Mouse (Mus musculus) lung, postnatal 4 days (tissue): ENCODE results near the gene Gm21958.

Source experiments
- DNase-seq, 2 experiments: peaks; one replicate each; pipeline ENCODE4 v3.0.0; 2021

The Gm21958 gene

DNA sequence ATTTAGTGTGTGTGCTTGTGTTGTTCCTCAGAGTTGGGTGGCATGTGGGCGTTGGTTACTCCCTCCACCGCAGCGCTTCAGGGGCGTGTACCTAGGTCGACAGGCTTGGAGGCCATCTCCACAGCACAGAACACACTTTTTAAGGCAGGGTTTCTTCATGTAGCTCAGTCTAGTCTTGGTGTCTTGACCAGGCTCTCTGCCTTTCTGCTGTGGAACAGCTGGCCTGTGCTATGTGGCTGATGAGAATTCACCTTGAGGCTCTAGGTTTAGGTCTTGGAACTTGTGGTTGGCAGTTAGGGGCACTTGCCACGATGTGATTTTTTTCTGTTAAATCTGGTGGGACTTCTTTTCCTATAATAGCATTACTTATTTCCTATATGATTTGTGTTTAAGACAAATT lies at the start of gene Gm21958:
TSS of gene Gm21958 (minus strand) at position 101 of the 400 bp plus-strand sequence.
- no peak for DNase-seq

DNA sequence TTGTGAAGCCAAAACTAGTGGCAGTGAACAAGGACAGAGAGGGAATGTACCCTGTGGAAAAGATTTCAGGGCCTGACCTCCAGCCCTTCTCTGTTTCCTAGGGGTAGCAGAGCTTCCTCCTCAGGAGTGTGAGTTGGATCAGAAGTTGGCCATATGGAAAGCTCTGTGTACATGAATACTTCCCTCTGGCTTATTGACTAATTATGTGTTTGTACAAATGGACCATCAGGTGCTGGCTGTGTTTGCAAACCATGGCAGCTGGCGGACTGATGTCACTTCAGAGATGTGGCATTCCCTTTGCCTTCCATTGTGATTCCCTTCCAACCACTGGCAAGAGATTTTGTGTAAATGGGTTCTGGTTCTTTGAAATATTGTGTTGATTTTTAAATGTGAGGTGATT lies 47.1 kb upstream of the Gm21958 start:
- peak; percentile 22 to 63 for DNase-seq

- no peak for DNase-seq
Observed at GRCm38 (mm10) chr3:54760321-54761115, 46.4 kb upstream of the Gm21958 start.

GRCm38 (mm10) chr3:54759211-54759610 lies 45.1 kb upstream of the Gm21958 start:
- no peak for DNase-seq

DNA sequence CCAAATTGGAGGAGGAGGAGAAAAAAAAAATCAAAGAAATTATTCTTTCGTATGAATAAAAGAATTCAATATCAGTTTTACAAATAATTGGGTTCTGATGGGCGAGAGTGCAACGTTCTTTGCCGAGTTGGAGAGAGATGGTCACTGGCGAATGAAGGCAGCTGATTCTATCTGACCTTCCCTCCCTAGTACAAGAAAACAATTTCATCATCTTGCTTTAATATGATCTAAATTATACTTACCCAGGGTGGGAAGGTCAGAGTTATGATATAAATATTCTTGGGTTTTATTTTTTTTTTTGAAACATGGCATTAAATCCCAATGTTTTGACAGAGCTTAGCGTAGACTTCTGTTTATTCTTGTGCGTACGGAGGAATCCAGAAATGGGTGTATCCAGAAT lies 43.3 kb upstream of the Gm21958 start:
- DNase-seq: no peak

DNA sequence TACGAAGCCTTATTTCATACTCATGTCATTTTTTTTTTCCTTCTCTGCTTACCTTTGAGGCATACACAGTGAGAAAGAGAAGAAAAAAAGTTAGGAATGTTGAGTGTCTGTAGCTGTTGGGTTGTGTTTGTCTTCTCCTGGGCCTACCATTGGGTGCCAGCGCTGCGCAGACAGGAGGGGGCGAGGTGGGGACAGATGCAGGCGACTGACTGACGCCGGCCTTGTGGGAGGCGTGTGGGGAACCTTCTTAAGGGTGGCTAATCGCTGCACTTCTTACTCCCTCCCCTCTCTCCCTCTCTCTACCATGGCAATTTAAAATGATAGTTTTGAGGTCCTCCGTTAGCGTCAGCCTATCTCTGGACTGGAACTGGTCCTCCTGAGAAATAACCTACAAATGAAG lies 41.9 kb upstream of the Gm21958 start:
- peak; percentile 42 to 75 for DNase-seq

DNA sequence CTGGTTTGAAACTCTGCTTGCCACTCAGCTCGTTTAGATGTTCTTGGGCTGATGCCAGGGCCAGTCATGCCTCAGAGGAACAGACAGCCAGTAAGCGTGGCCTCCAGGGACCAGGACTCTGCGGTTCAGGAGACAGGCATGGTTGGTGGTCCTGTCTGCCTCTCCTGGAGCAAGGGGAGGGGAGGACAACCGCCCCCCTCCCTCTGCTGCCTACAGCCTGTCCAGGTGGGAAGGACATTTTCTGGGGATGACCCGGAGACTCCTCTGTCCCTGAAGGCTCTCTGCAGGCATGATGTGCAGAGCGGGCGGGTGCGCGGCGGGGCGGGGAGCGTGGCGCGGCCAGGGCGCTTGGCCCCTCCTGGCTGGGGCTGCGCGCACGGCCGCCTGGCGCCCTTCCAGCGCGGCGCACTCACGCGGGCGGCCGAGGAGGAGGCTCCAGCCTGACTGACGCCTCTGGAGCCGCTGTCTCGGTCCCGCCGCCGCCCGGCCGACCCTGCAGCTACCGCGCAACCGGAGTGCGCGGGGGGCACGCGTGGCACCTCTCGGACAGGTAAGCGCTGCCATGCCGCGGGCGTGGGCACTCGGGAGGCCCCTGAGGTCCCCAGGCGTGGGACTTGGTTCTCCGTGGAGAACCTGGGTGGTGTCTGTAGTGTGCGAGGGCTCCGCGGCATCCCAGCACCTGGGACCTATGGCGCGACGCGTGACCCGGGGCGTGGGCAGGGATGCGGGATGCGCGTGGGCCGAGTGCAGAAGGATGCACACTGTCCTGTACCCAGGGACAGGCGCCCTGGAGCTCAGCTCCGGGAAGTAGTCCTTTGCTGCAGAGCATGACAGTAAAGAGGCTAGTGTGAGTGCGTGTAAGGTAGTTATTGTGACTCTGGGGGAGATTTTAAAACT lies 41.2 kb upstream of the Gm21958 start, which contains the start of gene Smad9:
TSS of gene Smad9 (plus strand) at position 438 of the 897 bp plus-strand sequence.
- DNase-seq: peak; percentile 71 to 88

GRCm38 (mm10) chr3:54753411-54753810 lies 39.3 kb upstream of the Gm21958 start:
- DNase-seq: no peak

- peak in 1 of 2 experiments; percentile 31 for DNase-seq
Observed at GRCm38 (mm10) chr3:54745799-54746198, 31.6 kb upstream of the Gm21958 start.

DNA sequence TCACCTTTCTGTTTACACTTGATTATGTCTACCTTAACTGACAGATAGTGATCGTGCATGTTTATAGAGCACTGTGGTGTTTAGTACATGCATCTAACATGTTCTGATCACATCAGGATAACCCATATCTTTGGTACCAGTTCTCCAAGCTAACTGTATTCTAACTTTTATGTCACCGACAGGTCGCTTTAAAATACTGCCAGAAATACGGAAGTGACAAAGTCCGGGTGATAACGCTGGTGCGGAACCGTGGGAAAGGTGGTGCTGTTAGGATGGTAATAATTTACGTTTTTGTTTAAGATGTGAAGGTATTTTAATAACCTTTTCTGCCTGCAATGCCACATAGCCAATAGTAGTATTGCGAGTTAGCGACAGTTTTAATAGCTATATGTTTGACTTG lies 27.8 kb upstream of the Gm21958 start:
- DNase-seq: no peak

DNA sequence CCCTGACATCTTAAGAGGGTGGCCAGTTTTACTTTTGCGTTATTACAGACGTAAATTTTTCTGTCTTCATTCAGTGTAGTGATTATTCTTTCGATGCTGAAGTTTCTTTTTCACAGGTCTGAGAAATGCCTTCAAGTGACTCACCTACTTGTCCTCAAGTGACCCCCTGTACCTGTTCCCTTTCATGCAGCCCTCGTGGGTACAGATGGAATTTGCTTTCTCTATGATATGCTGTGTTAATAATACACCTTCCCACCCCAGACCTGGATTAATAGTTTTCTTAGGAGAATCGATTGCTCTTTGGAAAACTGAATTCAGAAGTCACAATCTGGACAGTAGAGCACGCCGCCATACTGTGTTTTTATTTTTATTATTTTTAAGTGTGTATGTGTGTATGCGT lies 23.2 kb upstream of the Gm21958 start:
- DNase-seq: no peak

- peak in 1 of 2 experiments; percentile 18 for DNase-seq
Observed at GRCm38 (mm10) chr3:54736101-54736927, 22.2 kb upstream of the Gm21958 start.

DNA sequence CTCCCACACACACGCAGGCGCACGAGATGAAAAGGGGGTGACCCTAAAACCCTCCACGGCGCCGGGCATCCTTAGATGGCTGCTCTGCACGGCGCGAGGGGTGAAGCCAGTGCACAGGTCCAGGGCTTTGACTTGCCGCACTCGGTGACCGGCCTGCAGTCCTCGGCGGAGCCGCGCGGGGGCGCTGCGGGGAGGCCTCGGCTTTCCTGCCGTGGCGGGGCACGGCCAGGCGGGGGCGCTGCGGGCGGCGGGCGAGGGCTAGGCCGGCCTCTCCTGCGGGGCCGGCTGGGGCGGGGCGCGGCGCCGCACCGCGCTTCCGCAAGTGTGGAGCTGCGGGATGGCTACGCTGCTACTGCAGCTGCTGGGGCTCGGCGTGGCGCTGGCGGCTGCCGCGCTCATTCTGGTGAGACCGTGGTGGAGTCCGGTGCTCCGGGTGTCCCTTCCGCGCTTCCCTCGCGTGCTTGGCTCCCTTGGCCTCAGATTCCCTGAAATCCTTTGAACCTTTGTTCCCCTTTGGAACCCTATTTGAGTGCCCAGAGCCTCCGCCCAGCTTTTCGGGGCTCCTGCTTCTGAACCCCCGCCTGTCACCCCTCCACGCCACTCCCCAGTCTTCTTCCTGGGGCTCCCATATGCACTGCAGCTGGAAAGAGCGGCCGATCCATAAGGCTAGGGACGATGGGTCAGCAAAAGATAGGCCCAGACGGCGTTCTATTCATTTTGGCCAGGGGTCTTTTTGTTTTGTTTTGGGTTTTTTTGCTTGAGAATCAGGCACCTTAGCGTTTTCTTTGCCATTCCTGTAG lies 21.3 kb upstream of the Gm21958 start, which contains the start of the genes Exosc8 and Alg5:
TSS of gene Exosc8 (minus strand) at position 147 of the 800 bp plus-strand sequence.
TSS of gene Alg5 (plus strand) at position 293 of the 800 bp plus-strand sequence.
- peak; percentile 92 to 96 for DNase-seq

- DNase-seq: peak; percentile 94
Observed at GRCm38 (mm10) chr3:54734411-54735246, 20.5 kb upstream of the Gm21958 start.

- no peak for DNase-seq
Observed at GRCm38 (mm10) chr3:54732371-54732770, 18.2 kb upstream of the Gm21958 start.

DNA sequence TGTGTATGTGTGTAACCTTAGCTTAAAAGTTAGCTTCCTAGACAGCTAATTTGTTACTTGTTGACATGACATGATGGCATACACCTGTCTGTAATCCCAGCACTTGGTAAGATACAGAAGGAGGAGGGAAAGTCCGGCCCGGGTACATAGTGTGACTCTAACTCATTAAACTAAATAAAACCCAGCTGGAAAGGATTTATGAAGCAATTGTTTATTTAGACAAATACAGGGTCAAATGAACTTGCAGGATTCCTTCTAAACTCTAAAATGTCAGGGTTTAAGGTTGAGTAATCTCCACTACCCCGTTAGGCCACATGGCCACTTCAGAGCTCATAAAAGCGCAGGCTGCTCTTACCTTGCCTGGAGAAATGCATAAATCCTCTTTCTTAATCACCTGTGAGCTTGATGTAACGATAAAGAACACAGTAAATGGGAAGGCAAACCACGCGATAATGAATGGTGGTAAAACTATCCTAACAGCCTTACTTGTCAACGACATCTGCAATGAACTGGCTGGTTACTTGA lies 17.5 kb upstream of the Gm21958 start:
- no peak for DNase-seq

GRCm38 (mm10) chr3:54728100-54728499 lies 13.9 kb upstream of the Gm21958 start:
- DNase-seq: no peak

DNA sequence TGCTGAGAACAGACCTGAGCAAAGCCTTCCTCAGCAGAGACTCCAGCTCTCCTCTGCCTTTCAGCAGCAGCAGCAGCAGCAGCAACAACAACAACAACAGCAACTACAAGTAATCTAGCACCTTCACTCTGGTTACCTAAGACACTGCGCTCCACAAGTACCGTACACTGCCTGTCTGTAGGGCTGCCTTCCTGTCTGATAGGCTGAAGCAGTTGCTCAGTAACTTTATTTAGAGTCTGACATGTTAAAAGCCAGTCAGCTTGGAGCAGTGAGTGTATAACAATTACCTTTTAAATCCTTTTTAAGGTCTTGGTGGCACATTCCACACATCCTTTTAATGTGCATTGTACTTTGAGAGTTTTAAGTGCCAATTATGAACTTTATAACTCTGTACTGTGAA lies 13.4 kb upstream of the Gm21958 start:
- DNase-seq: no peak

DNA sequence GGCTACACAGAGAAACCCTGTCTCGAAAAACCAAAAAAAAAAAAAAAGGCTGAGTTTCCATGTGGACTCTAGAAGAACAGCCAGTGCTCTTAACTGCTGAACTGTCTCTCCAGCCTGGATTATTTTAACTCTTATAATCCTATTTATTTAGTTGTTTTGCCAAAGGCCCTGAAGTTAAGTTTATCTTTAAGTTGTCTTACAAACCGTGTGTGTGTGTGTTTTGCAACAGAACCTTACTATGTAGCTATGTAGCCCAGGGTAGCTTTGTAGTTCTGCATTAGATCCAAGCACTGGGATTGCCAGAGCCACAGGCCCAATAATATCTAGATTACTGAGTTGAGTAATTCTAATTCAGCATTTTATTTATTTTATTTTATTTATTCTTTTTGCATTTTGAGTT lies 11.2 kb upstream of the Gm21958 start:
- no peak for DNase-seq

DNA sequence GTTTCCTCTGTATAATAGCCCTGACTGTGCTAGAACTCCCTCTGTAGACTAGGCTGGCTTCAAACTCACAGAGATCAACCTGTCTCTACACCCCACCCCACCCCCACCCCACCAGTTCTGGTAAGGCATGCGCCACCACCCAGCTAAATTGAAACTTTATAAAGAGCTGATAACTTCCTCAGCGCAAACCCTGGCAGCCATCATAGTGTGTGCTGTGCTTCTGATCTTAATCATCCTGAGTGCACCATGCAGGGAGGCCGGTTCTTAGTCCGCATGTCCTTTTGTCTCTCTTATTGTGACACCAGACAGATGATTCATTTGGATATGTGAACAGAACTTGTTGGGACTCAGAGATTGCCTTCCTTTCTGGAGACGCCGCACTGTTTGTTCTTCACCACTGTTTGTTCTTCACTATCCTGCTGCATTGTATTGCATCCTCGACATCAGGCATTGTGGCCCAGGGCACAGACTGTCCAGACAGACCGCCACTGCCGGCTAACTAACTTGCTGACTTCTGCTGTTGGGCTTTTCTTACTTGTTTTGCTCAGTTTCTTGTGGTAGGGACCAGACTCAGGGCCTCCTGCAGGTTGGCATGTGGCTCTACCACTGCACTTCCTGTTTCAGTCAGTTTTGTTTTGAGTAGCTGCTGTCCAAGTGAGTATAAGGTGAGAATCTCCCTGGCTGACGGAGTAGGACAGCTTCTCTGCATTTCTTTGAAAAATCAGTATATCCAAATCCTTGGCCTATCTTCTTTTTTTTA lies 9.8 kb upstream of the Gm21958 start:
- DNase-seq: peak in 1 of 2 experiments; percentile 27
